Mouse (Mus musculus) granulocyte monocyte progenitor cell, adult 5-6 weeks (primary cell): ENCODE measurements at regions not wholly inside any gene's neighbourhood (a gene's known extent, or its start where the extent isn't known, plus 50 kb on each side); places are given as distances from the start of the nearest gene placed in this dataset.

Experiments used
- ATAC-seq: replicated peaks from 2 replicates; pipeline ENCODE4 v1.8.0; 2016; ENCODE audit warnings: mild to moderate bottlenecking, moderate TSS enrichment, inconsistent platforms; ENCODE audit not compliant: poor library complexity, severe bottlenecking

DNA sequence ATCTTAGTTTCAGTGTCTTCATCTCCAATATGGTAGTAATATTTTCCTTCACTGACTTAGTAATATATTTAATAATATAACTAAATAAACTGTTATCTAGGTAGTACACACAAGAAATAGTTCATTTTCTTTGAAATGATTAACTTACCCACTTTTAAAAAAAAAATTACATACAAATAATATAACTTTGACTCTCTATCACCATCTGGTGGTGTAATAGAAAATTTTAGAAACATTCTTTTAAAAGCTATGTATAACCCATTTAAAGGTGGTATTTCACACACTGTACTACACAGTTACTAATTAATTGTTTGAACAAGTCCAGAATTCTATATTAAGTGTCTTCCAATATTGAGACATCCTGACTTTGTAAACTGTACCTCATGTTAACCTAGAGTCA, 53.9 kb upstream of the Olfr266 start:
- no peak; the same call in 1 of the 2 replicates for ATAC-seq

DNA sequence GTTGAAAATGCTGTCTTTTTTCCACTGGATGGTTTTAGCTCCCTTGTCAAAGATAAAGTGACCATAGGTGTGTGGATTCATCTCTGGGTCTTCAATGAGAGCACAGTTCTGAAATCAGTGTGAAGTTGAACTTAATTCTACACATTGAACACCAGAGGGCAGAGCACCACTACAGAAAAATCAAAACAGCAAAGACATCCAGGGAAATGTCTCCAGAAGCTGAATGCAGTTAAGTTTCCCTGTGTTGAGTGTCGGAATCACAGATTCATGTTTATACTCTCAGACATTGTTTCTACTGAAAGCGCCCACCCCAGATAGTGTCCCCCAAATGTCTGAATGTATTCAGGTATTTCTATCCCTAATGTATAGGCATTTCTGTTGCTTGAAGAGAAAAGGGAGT, 77.1 kb upstream of the Olfr266 start:
- no peak for ATAC-seq

DNA sequence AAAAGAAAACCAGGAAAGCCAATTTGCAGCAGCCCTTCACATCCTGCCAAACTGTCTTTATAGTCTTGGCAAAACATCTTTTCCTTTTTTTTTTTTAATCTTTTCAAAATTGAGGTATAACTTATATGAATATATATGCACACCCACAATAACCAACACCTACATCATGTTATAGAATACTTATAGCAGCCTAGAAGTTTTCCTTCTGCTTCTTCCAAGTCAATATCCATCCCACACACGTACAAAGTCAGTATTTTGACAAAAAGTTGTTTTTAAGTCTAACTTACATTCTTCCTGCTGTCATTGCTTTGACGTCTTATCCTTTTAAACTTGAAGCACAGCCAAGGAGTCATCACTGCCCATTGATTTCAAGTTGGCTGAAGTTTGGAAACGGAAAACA, 80.6 kb upstream of the Olfr266 start:
- ATAC-seq, result no peak

DNA sequence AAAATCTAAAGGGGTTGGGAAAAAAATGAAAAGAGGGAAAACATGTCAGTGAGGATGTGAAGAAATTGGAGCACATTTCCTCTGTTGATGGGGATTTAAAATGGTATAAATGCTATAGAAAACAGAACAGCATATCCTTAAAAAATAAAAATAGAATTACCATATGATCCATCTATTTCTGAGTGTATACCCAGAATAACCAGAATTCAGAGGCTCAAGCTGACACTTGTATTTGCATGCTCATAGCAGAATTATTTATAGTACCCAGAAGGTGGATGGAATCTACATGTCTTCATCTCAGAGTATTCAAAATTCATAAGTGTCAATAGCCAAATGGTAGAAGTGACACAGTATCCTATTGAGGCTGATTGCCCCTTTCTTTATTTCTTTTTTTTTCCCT, 99.9 kb upstream of the Kcna3 start:
- no peak for ATAC-seq

DNA sequence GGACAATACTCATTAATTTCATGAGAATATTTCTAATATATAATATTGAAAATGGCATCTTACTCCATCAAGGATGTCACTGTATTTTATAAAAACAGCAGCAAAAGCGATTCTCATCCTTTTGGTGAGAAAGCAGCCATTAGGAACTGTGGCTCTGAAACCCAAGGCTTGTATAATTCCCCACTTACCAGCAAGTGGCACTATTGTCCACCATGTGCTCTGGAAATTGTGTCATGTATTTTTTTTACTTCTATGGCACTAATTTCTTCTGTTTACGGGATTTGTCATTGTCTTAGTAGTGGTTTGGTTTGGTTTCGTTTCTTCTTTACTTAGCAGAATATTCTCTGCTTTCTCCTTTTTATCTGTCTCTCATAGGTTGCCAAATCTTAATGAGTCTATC, 95.9 kb upstream of the Kcna3 start:
- ATAC-seq, result peak; percentile 86

DNA sequence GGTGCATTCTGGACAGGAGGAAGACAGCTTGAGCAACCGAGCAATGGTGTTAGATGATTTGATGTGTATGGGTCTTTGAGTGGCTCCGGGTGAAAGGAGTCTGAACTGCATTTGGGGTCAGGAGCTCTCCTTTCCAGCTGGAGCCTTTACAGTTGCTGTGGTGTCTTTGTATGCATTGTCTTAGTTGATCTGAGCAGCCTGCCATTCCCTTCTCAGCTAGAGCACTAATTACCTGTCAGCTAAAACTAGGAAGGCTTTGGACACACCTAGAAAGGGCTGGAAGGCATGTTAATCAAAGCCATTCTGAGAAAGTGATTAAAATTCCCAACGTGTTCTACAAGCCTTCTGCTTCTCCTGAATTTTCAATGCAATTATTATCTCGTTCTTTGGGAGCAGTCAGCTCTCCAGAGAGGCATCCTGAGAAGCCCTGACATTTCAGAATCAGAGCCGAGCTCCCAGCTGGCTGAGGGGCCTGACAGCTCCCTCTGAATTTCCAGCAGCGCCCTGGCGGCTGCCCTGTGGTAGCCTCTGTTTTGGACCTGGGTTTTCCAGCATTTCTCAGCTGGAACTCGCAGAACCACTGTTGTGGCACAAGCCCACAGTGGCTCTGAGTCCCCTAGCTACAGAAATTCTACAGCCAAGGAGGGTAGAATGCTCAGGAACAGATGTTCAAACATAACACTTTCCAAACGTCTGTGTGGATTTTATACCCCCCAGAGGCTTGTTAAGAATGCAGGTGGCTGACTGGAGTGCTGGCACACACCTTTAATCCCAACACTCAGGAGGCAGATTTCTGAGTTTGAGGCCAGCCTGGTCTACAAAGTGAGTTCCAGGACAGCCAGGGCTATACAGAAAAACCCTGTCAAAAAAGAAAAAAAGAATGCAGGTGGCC, 80.2 kb upstream of the Kcna3 start:
- no peak for ATAC-seq

DNA sequence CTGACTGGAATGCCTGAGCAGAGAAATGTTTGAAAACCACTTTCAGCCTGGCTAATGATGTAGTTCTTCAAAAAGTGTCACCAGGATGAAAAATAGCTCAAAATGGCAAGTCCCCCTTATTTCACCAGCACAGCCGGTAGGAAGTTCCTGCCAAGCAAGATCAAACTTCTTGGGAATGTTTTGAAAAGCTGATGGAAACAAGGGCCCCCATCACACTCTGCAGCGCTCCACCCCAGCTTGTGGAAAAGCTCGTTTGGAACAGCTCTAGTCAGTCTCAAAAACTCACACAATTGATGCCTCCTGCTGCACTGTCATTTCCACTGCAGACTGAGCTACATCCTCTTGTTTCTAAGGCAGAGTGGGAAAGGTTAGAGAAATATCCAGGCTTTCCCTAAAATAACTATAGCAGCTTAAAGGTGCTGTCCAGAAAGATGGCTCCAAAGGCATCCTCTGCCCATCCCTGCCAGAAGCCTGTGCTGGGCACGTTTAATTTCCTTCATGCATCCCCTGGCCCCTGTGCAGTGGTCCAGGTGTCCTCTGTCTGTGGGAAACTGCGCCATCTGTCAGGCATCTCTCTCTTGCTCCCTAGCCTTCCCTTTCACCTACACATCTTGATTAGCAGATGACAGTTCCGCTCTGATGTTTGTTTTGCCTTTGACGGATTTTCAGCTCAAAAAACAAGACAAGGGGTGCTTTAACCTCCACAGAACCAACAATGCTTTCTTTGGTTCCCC, 78.6 kb upstream of the Kcna3 start:
- ATAC-seq, result no peak

DNA sequence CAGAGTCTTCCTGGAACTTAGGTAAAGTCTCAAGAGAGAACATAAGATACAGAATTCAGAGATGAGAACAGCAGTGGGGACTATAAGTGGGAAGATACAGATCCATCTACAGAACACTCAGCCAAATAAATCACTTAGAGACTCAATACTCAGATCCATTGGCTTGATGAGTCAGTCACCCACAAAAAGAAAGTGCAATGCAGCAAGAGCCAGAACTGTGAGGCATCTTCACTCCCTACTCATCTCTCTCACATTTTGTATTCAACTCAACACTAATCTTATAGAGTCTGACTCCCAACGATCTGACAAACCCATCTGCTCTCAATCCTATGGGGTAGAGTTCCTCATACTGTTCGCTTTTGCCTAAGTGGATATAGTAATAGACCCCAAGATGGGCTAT, 77.8 kb upstream of the Kcna3 start:
- no peak for ATAC-seq

DNA sequence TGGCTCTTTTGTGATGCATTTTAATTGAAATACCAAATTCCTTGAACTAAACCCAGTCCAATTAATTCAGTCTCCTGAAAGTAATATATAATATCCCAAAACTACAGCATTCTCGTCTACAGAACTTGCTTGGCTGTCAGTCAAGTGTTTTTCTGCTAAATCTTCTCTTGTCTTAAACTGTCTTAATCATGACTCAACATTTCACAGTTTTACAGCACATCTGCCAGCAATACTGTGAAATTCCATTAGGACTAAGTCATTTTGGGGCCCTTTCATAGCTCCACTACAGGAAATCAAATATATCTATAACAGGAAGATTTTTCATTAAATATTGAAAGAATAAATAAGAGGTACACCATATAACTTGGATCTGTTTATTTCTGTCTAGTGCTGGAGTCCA, 75.4 kb upstream of the Kcna3 start:
- ATAC-seq, result no peak

DNA sequence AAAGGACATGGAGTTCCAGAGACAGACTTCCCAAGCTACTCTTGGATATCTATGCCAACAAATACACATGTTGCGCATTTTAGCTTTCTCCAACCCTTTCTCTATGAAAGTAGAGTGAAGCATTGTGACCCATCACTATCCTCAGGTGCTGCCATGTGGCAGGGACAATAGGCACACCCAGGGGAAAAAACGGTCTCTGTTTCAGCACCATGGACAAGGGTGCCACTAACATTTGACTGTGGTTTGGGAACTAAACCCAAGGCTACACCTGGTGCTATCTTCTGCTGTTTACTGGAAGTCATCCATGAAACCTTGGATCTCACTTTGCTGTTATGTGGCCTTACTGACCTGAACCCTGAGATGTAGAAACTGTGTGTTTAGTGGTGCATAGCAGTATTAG, 73.5 kb upstream of the Kcna3 start:
- ATAC-seq, result peak; percentile 50; the same call in 1 of the 2 replicates

DNA sequence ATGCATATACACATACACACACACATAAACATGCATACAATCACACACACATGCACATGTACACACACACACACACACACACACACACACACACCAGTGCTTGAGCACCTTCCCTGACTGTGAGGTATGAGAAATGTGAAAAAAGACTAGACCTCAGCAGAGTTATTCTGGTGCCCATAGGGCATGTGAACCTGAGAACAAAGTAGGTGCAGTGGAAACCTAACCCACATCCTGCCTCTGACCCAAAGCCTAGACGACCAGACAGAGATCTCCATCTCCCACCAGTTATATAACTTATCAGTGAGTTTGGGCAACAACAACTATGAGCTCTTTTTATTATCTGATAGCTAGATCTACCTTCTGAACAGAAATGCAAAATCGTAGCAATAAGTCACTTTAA, 69.8 kb upstream of the Kcna3 start:
- ATAC-seq, result no peak

DNA sequence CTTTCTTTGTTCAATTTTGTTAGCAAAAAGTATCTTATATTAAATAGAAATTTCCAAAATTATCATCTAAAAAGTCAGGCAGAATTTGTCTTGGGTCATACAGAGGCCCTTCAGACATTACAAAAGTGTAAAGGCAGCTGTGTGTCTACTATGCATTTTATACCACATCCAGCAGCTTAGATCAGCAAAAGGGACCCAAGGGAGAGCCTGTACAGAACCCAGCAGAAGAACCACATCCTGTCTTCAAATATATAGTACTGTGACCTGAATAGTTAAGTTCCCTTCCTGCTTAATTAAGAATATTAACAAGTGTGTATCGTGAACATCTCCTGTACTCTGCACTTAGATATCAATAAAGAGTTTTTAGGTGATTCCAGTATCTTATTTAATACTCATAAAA, 68.5 kb upstream of the Kcna3 start:
- ATAC-seq, result no peak

DNA sequence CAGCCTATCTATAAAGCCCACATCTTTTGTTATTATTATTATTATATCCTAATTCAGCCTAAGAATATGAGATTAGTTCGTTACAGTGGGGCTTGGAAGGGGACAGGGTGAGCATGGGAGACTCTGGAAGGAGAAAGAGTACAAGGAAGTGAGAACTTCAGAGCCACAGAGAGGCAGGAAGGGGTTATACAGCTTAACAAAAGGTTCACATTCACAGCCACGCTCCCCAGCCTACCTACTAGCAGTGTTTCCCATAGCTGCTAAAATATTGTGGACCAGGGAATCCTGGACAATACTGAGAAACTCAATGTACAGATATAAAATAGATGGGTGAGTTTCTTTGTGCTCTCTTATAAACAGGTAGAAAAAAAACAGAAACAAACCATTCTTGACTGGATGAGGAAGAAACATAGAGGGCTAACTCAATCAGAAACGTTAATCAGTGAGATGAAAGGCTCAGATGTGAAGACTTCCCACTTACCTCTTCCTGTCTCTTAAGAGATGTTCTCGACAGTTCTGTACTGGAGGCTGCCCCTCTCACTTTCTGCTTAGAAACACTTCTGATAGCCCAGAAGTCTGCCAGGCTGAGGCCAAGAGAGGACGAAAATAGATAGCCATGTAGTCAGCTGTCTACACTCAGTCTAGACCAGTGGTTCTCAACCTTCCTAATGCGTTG, 61.7 kb upstream of the Kcna3 start:
- ATAC-seq, result no peak

DNA sequence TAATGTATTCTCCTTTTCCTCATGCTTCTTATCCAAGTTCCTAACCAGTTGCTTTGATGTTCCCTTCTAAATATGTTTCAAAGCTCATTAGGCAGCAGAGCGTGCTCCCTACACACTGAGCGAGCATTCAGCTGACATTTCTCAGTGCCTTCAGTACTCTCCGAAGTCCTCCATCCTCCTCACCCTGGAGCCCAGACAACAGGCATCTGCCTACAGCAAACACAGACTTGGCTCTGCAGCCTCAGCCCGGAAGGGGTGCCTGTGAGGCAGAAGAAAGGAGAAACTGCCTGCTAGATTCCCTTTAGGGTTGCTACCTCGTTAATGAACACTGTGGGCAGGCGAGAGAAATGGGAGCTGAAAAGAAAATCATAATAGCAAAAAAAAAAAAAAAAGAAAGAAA, 57.2 kb upstream of the Kcna3 start:
- ATAC-seq, result no peak

DNA sequence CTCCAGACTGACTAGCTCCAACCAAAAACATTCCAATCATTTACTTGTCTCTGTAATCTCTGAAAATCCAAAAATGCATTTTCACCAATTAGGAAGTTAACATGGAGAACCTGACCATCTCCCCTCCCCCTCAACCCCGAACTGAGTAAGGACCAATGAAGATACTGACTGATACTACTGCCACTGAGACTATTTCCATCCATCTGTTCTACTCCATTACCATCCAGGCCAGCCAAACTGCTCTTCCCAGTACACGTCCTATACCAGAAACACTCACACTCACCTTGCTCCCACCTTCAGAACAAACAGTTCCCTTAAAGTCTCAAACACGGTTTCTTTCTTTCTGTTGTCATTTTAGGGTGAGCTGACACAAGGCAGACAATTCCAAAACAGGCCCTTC, 55.1 kb upstream of the Kcna3 start:
- ATAC-seq, result no peak

DNA sequence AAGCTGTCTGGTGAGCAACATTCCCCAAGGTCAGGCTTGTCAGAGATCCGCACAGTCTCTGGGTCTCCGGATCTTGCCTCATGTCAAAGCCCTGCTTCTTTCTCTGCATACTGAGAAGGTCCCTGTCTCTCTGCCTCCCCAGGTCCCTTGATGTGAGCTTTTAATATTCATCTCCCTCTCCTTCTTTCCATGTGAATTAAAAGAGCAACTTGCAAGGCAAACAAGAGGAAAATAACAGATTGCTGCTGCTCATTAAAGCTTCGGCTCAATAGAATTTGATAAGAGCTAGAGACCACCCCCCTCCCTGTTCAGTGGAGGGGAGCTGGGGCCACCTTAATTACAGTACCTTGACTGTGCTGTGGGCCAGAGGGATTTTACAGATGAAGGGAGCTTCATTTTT, 54.6 kb upstream of the Kcna3 start:
- ATAC-seq, result no peak

DNA sequence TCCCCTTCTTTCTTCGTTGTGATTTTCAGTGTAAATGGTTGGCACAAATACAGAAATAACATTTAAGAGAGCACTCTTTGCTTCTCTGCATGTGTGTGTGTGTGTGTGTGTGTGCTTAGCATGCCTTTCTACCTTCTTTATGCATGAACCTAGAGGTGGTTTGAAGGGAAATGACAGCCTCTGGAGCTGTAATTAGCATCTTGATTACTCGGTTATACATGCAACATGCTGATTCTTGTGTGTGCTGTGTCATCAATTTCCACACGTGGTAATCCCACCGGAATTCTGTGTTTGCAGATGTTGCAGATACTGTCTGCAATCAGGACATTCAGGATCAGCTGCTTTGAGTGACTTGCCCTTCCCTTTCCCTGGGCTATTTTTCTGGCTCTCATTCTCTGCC, 51.7 kb upstream of the Kcna3 start:
- no peak for ATAC-seq
